Mouse (Mus musculus) cerebellum, postnatal 10 days (tissue): ENCODE measurements around the gene Olfr1179.
A peak's percentile ranks its signal among the peaks of the same experiment; 100 is the strongest.
"Not testable (repeated sequence)": the region's sequence is repeated elsewhere in the genome, so short reads cannot be mapped to it uniquely, and the experiment has no call there.

Experiments used
- DNase-seq, 2 experiments: peaks; one replicate each; pipeline ENCODE4 v3.0.0; 2021; ENCODE audit warnings: mixed read lengths in 2 of 2

Olfr1179 gene

GRCm38 (mm10) chr2:88406353-88406752, at the start of gene Olfr1179:
TSS of gene Olfr1179 (minus strand) at chr2:88406453.
- no peak for DNase-seq

GRCm38 (mm10) chr2:88454567-88454966, 48.3 kb upstream of the Olfr1179 start, which contains the start of gene Olfr1183:
TSS of gene Olfr1183 (plus strand) at chr2:88454867.
- not testable (repeated sequence) for DNase-seq

GRCm38 (mm10) chr2:88449031-88449430, 42.8 kb upstream of the Olfr1179 start, which contains the start of gene Gm13757:
TSS of gene Gm13757 (minus strand) at chr2:88449131.
- no peak for DNase-seq

GRCm38 (mm10) chr2:88426071-88426470, 19.8 kb upstream of the Olfr1179 start, which contains the start of gene Olfr1181:
TSS of gene Olfr1181 (minus strand) at chr2:88426171.
- DNase-seq, result no peak

- no peak for DNase-seq
These were observed 12.8 kb upstream of the Olfr1179 start, which contains the start of gene Olfr1180 for GRCm38 (mm10) chr2:88419051-88419450. TSS of gene Olfr1180 (minus strand) at chr2:88419151.

DNA sequence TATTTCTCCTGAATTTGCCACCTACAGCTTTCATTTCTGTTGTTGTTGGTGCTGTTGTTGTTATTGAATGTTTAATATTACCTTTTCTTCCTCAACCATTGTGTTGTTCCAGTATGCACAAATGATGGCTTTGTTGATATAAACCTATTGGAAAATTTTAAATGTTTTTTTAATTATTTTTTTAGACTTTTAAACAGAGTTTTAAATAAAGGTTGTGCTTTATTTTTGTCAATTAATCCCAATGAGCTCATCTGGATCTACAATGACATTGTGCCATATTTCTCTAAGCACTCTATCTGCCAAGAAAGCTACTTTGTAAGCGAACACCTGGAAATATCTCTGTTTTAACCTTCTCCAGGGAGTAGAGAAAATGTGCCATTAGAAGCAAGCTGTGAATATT, 19.5 kb downstream of the Olfr1179 start, which contains the start of gene Olfr1178:
Olfr1178 (plus strand) TSS at position 301 of the 400 bp plus-strand sequence.
- DNase-seq, result no peak

- peak in 1 of 2 experiments; percentile 53 for DNase-seq
These were observed 49.9 kb downstream of the Olfr1179 start for GRCm38 (mm10) chr2:88356304-88356703.
